Mouse (Mus musculus) ES-E14 (cell line): Measurements from ENCODE around the gene Ezr. TPM values are rescaled to one million over a fixed set of nuclear protein-coding genes. Genes with fewer than 3 reads are reported as not detected.

ENCODE experiments used
- DNase-seq: peaks from one replicate; pipeline ENCODE4 v3.0.0-alpha.2; 2013; ENCODE audit warnings: low read depth, low spot score
- H3K27ac ChIP-seq: 2 replicates; pipeline ENCODE4 v1.5.1; 2012; ENCODE audit warnings: low read depth, mild to moderate bottlenecking, low read length, moderate library complexity, mixed read lengths; ENCODE audit not compliant: poor library complexity, insufficient read depth, severe bottlenecking
- H3K36me3 ChIP-seq: 2 replicates; pipeline ENCODE4 v1.6.1; 2012; ENCODE audit warnings: mild to moderate bottlenecking, low read length, moderate library complexity, mixed read lengths; ENCODE audit not compliant: control insufficient read depth, poor library complexity, insufficient read depth, severe bottlenecking
- H3K4me1 ChIP-seq, 2 experiments: fragments of 150-350 bp in 1 of 2; sonication (generic) in 1 of 2; 2 replicates each; pipeline ENCODE4 v1.6.1; 2012; ENCODE audit warnings: low read length in 2 of 2, mild to moderate bottlenecking in 1 of 2, mixed read lengths in 1 of 2; ENCODE audit not compliant: control insufficient read depth in 2 of 2, insufficient read depth in 2 of 2, poor library complexity in 1 of 2
- H3K4me3 ChIP-seq, 2 experiments: fragments of 150-350 bp in 1 of 2; sonication (generic) in 1 of 2; 2 replicates each; pipeline ENCODE4 v1.5.1; 2012; ENCODE audit warnings: low read length in 2 of 2, low read depth in 1 of 2, mild to moderate bottlenecking in 1 of 2, mixed read lengths in 1 of 2; ENCODE audit not compliant: insufficient read depth in 1 of 2, poor library complexity in 1 of 2, severe bottlenecking in 1 of 2
- H3K9ac ChIP-seq: 2 replicates; pipeline ENCODE4 v1.6.1; 2012; ENCODE audit warnings: low read depth, mild to moderate bottlenecking, low read length, mixed read lengths; ENCODE audit not compliant: poor library complexity, insufficient read depth, severe bottlenecking
- H3K9me3 ChIP-seq: fragments of 150-350 bp; sonication (generic); 2 replicates; pipeline ENCODE4 v1.6.1; 2012; ENCODE audit warnings: low read depth, mild to moderate bottlenecking, low read length; ENCODE audit not compliant: control insufficient read depth, insufficient read depth
- CHD2 ChIP-seq: IDR thresholded peaks from 2 replicates; pipeline ENCODE4 v1.6.1; 2014; ENCODE audit warnings: mild to moderate bottlenecking, low read depth, low read length, inconsistent platforms
- HCFC1 ChIP-seq: IDR thresholded peaks from 2 replicates; pipeline ENCODE4 v1.6.1; 2012; ENCODE audit warnings: low read length, inconsistent platforms, borderline replicate concordance; ENCODE audit not compliant: insufficient read depth
- MAFK ChIP-seq: IDR thresholded peaks from 2 replicates; pipeline ENCODE4 v1.6.1; 2014; ENCODE audit warnings: mild to moderate bottlenecking, low read depth, low read length, inconsistent platforms; ENCODE audit not compliant: insufficient read depth
- ZC3H11A ChIP-seq: IDR thresholded peaks from 2 replicates; pipeline ENCODE4 v1.6.1; 2012; ENCODE audit warnings: low read depth, mild to moderate bottlenecking, inconsistent platforms, low read length, borderline replicate concordance
- ZNF384 ChIP-seq: IDR thresholded peaks from 2 replicates; pipeline ENCODE4 v1.6.1; 2012; ENCODE audit warnings: low read depth, low read length, inconsistent platforms
- in situ Hi-C, 2 experiments: fragments of 600-800 bp; cut with MboI; formaldehyde crosslinking; loops; one replicate each; pipeline ENCODE4 v1.15.1; 2025; ENCODE audit warnings: low sequenced_read_pairs in 2 of 2, inconsistent platforms in 1 of 2; ENCODE audit not compliant: unreplicated experiment in 2 of 2
- total RNA-seq: library from RNA; depleted of rRNA; stranded (reverse); fragments of 300-350 nt; gene quantifications from 2 replicates; pipeline ENCODE4 v1.2.3, GENCODE M21; 2012

The Ezr gene
- total RNA-seq, 1 experiment: 131 TPM

DNA sequence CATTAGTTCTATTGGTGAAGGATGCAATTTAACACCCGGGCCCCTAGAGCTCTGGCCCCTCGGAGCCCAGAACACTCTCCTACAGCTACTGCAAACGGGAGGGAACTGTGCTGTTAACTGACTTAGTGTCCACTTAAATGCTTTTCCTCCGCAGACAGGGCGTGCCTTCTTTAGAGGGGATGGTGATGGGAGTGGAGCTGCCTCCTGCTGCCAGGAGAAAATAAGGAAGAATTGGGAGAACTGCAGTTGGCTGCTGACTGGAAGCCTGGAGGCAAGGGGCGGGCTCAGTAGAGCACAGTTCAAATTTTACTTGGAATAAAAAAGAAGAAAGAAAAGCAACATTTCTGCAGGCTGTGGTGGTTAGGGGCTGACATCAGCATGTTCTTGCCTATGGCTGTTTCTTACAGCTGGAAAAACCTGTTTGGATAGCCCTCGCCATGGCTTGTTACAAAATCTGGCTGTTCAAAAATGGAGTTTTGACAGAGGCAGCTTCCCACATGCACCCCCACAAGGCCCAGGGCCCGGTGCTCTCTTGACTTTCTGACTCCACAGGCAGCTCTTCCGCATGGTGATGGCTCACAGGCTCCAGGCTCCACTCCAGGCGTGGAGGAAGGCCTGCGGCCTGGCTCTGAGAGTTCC is 31.2 kb downstream of the Ezr start:
- H3K27ac ChIP-seq: peak overlapping the region; percentile 63; the same call in 1 of the 2 replicates

DNA sequence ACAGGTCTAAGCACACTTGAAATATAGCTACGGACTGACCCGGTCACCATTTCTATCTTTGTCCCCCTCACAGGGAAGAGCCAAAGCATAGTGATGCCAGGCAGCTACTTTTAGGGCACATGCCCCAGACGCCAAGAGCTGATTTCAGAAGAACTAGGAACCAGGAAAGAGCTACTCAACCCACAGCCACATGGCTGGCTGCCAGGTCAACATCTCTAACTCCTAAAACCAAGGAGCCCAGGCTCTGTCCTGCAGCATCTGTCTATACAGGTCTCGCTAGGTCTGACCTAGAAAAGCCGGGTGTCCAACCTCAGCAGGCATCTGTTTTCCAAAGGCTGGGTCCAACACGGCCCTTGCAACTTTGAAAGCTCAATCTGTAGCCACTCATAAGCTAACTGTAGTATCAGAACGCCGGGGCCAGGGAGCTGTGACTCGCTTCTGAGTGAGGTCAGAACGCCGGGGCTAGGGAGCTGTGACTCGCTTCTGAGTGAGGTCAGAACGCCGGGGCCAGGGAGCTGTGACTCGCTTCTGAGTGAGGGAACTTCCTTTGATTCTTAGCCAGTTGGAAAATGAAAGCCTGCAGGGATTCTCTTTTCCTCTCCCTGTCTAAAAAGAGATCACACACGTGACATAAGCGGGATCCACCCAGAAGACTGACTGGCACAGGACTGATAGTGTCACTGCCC is 33.7 kb downstream of the Ezr start:
- no peak for DNase-seq
- TF ChIP-seq CHD2: no peak
- TF ChIP-seq ZC3H11A: no peak
- no peak for TF ChIP-seq ZNF384
- no peak for TF ChIP-seq MAFK
- TF ChIP-seq HCFC1: no peak
- no peak overlapping the region for H3K27ac ChIP-seq
- in situ Hi-C loops: no loop called here
- H3K36me3 ChIP-seq: peaks cover 97% of the 10 kb centered on the region
- no peak overlapping the region for H3K4me3 ChIP-seq
- H3K9me3 ChIP-seq: peaks cover 49% of the 10 kb centered on the region
- no peaks in the 10 kb centered on the region; a peak in 1 of 4 replicates for H3K4me1 ChIP-seq
- H3K9ac ChIP-seq: no peak overlapping the region

More for the DNA sequence above, 31.2 kb downstream of the Ezr start:
- in situ Hi-C loops: no loop called here
- no peak for TF ChIP-seq MAFK
- Histone ChIP-seq H3K4me3 (no peak overlapping the region), H3K9ac (no peak overlapping the region), H3K36me3 (peaks cover 93% of the 10 kb centered on the region), H3K4me1 (no peaks in the 10 kb centered on the region; a peak in 1 of 4 replicates), H3K9me3 (peaks cover 43% of the 10 kb centered on the region)
- no peak for DNase-seq

DNA sequence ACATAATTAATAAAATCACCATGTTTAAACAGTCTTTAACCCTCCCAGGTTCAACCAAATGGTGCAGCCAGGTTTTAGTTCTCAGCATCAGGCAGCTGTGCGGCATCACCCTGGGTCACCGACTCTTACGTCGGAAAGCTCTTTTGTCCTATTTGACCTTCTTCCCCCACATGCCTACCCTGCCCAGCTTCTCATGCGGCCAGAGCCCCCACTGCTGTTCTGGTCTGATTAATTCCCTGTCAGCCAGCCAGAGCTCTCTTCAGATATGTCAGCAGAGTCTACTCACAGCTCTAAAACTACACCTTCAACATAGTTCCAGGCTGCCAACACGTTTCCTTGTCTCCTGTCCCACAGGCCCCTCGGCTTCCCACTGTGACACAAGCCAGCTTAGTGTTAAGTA is 35.1 kb downstream of the Ezr start:
- H3K4me3 ChIP-seq: no peak overlapping the region
- H3K36me3 ChIP-seq: peaks cover 98% of the 10 kb centered on the region
- no peak for DNase-seq
- no peak overlapping the region for H3K27ac ChIP-seq
- no peak overlapping the region for H3K9ac ChIP-seq
- no peaks in the 10 kb centered on the region; a peak in 1 of 4 replicates for H3K4me1 ChIP-seq
- H3K9me3 ChIP-seq: peaks cover 52% of the 10 kb centered on the region
- no peak for TF ChIP-seq CHD2
- TF ChIP-seq MAFK: no peak
- no peak for TF ChIP-seq HCFC1
- TF ChIP-seq ZC3H11A: no peak
- TF ChIP-seq ZNF384: no peak
- in situ Hi-C loops: no loop called here

DNA sequence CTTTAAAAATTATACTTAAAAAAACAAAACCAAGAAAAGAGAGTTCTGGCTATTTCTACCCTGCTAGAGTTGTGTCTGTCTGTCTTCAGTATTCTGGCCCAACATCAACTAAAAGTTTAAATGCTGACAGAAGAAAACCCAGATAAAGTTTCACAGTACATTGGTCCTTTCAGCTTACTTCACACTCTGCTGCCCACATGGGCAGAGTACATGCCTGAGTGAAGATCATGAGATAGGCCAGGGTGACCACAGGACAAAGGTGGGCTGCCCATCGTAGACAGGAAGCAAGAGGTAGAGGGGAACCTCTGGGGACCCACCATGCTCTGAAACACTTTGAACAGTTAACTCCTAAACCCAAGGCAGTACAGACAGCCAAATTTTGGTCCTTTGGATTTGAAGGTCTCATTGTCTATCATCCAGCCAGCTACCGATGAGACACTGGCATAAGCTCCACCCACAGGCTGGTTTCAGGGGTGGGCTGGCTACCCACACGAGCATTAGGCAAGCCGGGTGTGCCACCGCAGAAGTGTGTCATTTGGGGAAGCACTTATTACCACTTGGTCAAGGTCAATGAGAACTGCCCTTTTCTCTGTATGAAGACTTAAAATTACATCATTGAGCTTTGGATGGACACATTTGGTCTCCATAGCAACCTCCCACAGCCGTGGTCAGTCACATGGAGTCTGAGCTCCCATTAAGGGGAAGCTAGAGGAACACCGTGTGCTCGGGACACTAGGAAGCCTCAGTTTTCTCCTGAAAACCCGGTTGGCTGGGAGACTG is 35.9 kb downstream of the Ezr start:
- Histone ChIP-seq H3K27ac (no peak overlapping the region), H3K9ac (no peak overlapping the region), H3K4me3 (no peak overlapping the region), H3K4me1 (no peaks in the 10 kb centered on the region; a peak in 1 of 4 replicates), H3K36me3 (peaks cover 98% of the 10 kb centered on the region), H3K9me3 (peaks cover 56% of the 10 kb centered on the region)
- no peak for DNase-seq
- in situ Hi-C loops: no loop called here
- TF ChIP-seq MAFK (no peak), ZNF384 (no peak), HCFC1 (no peak), CHD2 (no peak), ZC3H11A (no peak)
